Mouse (Mus musculus) ES-E14 (cell line): ENCODE measurements at regions not wholly inside any gene's neighbourhood (a gene's known extent, or its start where the extent isn't known, plus 50 kb on each side); places are given as distances from the start of the nearest gene placed in this dataset.

Experiments used
- DNase-seq: peaks from one replicate; pipeline ENCODE4 v3.0.0-alpha.2; 2013; ENCODE audit warnings: low read depth, low spot score
- H3K27ac ChIP-seq: 2 replicates; pipeline ENCODE4 v1.5.1; 2012; ENCODE audit warnings: low read depth, mild to moderate bottlenecking, low read length, moderate library complexity, mixed read lengths; ENCODE audit not compliant: poor library complexity, insufficient read depth, severe bottlenecking
- H3K36me3 ChIP-seq: 2 replicates; pipeline ENCODE4 v1.6.1; 2012; ENCODE audit warnings: mild to moderate bottlenecking, low read length, moderate library complexity, mixed read lengths; ENCODE audit not compliant: control insufficient read depth, poor library complexity, insufficient read depth, severe bottlenecking
- H3K4me1 ChIP-seq, 2 experiments: fragments of 150-350 bp in 1 of 2; sonication (generic) in 1 of 2; 2 replicates each; pipeline ENCODE4 v1.6.1; 2012; ENCODE audit warnings: low read length in 2 of 2, mild to moderate bottlenecking in 1 of 2, mixed read lengths in 1 of 2; ENCODE audit not compliant: control insufficient read depth in 2 of 2, insufficient read depth in 2 of 2, poor library complexity in 1 of 2
- H3K4me3 ChIP-seq, 2 experiments: fragments of 150-350 bp in 1 of 2; sonication (generic) in 1 of 2; 2 replicates each; pipeline ENCODE4 v1.5.1; 2012; ENCODE audit warnings: low read length in 2 of 2, low read depth in 1 of 2, mild to moderate bottlenecking in 1 of 2, mixed read lengths in 1 of 2; ENCODE audit not compliant: insufficient read depth in 1 of 2, poor library complexity in 1 of 2, severe bottlenecking in 1 of 2
- H3K9ac ChIP-seq: 2 replicates; pipeline ENCODE4 v1.6.1; 2012; ENCODE audit warnings: low read depth, mild to moderate bottlenecking, low read length, mixed read lengths; ENCODE audit not compliant: poor library complexity, insufficient read depth, severe bottlenecking
- H3K9me3 ChIP-seq: fragments of 150-350 bp; sonication (generic); 2 replicates; pipeline ENCODE4 v1.6.1; 2012; ENCODE audit warnings: low read depth, mild to moderate bottlenecking, low read length; ENCODE audit not compliant: control insufficient read depth, insufficient read depth
- ZC3H11A ChIP-seq: IDR thresholded peaks from 2 replicates; pipeline ENCODE4 v1.6.1; 2012; ENCODE audit warnings: low read depth, mild to moderate bottlenecking, inconsistent platforms, low read length, borderline replicate concordance
- ZNF384 ChIP-seq: IDR thresholded peaks from 2 replicates; pipeline ENCODE4 v1.6.1; 2012; ENCODE audit warnings: low read depth, low read length, inconsistent platforms
- in situ Hi-C, 2 experiments: fragments of 600-800 bp; cut with MboI; formaldehyde crosslinking; loops; one replicate each; pipeline ENCODE4 v1.15.1; 2025; ENCODE audit warnings: low sequenced_read_pairs in 2 of 2, inconsistent platforms in 1 of 2; ENCODE audit not compliant: unreplicated experiment in 2 of 2

DNA sequence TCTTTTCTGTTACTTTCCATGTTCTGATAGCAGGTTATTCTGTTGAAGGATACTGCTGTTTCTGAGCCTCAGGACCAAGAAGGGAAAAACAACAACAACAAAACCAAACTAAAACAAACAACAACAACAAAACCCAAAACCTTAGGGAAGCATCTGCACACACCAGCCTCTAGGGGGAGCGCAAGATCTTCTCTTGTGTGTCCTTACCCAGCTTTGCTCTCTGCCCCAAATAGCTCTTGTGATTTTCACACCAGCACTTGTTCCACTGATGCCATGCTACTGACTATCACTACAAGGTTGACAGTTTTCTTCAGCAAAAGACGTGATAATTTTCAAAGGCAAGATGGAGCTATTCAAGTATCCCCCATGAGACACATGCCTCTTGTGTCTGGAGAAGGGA is 59.8 kb upstream of the Nrg3 start:
- Histone ChIP-seq H3K27ac (no peak overlapping the region), H3K4me1 (no peaks in the 10 kb centered on the region), H3K9me3 (no peaks in the 10 kb centered on the region), H3K36me3 (no peaks in the 10 kb centered on the region), H3K9ac (no peak overlapping the region), H3K4me3 (no peak overlapping the region)
- in situ Hi-C loops = no loop called here
- peak; percentile 49 for DNase-seq
- TF ChIP-seq ZNF384 (no peak), ZC3H11A (peak; percentile 47; the same call in 1 of the 2 replicates)
